Comparison of ENCODE assay signal across 23 mouse cellular contexts in genomic region chr4:107949918-107950317, GRCm38 (mm10). TPM values are rescaled to one million over a fixed set of nuclear protein-coding genes. Genes with fewer than 3 reads are reported as not detected.
"Had no signal": no experiment of that assay in that cellular context is flagged by ENCODE, and none has a peak within 500 bp of the region (broad histone marks: within the 10 kb centered on the region; RNA-seq: fewer than 3 reads in every experiment).

No protein-coding gene starts in this region.

- ATAC-seq: hindbrain, embryonic 16.5 days; intestine, postnatal 0 days; midbrain, embryonic 15.5 days had no signal

- DNase-seq: kidney, postnatal 10 days; kidney, postnatal 4 days; left cerebral cortex, postnatal 4 days; liver, embryonic 13.5 days; right cerebral cortex, adult 18-20 months; right cerebral cortex, postnatal 14 days; right cerebral cortex, postnatal 4 days; spleen, adult 18-20 months; thymus, adult 18-20 months; thymus, postnatal 4 days had no signal

- H3K27me3 ChIP-seq: limb, embryonic 12.5 days; limb, embryonic 15.5 days; liver, embryonic 13.5 days; midbrain, embryonic 12.5 days; midbrain, embryonic 15.5 days; neural tube, embryonic 12.5 days; neural tube, embryonic 15.5 days had no signal

- H3K27ac ChIP-seq: limb, embryonic 12.5 days; limb, embryonic 15.5 days; liver, embryonic 13.5 days; macrophage; midbrain, embryonic 12.5 days; midbrain, embryonic 15.5 days; neural tube, embryonic 12.5 days; neural tube, embryonic 15.5 days had no signal

- H3K9ac ChIP-seq: limb, embryonic 12.5 days; limb, embryonic 15.5 days; liver, embryonic 13.5 days; midbrain, embryonic 12.5 days; midbrain, embryonic 15.5 days; neural tube, embryonic 12.5 days; neural tube, embryonic 15.5 days had no signal

- H3K9me3 ChIP-seq: limb, embryonic 12.5 days; limb, embryonic 15.5 days; liver, embryonic 13.5 days; midbrain, embryonic 12.5 days; midbrain, embryonic 15.5 days; neural tube, embryonic 12.5 days; neural tube, embryonic 15.5 days had no signal

- H3K4me3 ChIP-seq: limb, embryonic 12.5 days; limb, embryonic 15.5 days; liver, embryonic 13.5 days; midbrain, embryonic 12.5 days; midbrain, embryonic 15.5 days; neural tube, embryonic 12.5 days; neural tube, embryonic 15.5 days had no signal

- H3K36me3 ChIP-seq: limb, embryonic 12.5 days; limb, embryonic 15.5 days; liver, embryonic 13.5 days; midbrain, embryonic 12.5 days; midbrain, embryonic 15.5 days; neural tube, embryonic 12.5 days; neural tube, embryonic 15.5 days had no signal

- H3K4me1 ChIP-seq: limb, embryonic 15.5 days; liver, embryonic 13.5 days; midbrain, embryonic 12.5 days; midbrain, embryonic 15.5 days; neural tube, embryonic 12.5 days; neural tube, embryonic 15.5 days had no signal

- H3K4me2 ChIP-seq: limb, embryonic 12.5 days; limb, embryonic 15.5 days; liver, embryonic 13.5 days; midbrain, embryonic 12.5 days; midbrain, embryonic 15.5 days; neural tube, embryonic 12.5 days; neural tube, embryonic 15.5 days had no signal

RNA-seq across cellular contexts. Expression of gene Slc1a7, which starts 18.2 kb away (rescaled TPM):
- total RNA-seq: layer of hippocampus, adult 18-20 months; left cerebral cortex, postnatal 4 days; megakaryocyte, adult 5-6 weeks had no signal
- polyA plus RNA-seq: kidney, embryonic 14.5 days; limb, embryonic 12.5 days; liver, embryonic 13.5 days; liver, embryonic 16.5 days; macrophage; midbrain, embryonic 12.5 days; midbrain, embryonic 15.5 days; neural tube, embryonic 12.5 days; neural tube, embryonic 15.5 days had no signal
